Mouse (Mus musculus): Measurements from ENCODE around the gene Sdhc. TPM values are rescaled to one million over a fixed set of nuclear protein-coding genes. Genes with fewer than 3 reads are reported as not detected.

Gene Sdhc
- total and polyA plus RNA-seq, 3 experiments = 40.5 to 225 (median 158) TPM

DNA sequence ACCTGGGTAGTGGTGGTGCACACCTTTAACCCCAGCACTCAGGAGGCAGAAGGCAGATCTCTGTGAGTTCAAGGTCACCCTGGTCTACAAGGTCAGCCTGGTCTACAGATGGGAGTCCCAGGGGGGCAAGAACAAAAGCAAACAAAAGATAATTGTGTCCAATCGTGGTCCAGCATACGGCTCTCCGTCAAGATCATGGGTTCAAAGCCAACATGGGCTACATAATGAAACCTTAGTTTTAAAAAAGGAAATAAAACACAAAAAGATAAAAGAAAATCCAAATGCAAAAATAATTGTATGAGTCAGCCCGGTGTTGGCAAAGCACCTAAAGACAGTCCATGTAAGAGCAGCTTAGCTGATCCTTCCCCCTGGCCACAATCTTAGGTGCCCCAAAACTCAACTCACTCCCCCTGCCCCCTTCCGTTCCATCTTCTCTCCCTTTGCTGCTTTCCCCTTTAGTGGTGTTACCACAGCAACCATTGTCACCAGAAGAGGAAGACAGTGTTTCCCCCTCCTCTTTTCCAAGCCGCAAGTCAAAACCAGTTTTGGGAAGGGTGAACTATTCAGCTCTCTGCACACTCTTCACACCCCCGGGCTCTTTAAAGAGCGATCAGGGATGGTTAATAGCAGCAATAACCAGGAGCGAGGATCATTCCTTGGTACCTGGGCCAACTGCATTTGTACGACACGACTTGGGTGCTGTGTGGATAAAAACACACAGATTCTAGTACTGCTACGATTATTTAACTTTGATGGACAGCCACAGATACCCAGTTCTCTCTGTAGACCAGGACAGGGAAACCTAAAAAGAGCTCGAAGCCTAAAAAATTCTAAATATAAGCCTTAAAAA is 37.7 kb upstream of the Sdhc start:
- H3K4me1 ChIP-seq (ENCODE audit: insufficient read depth, low read depth, low read length) = no peaks in the 10 kb centered on the region
- H3K27me3 ChIP-seq (ENCODE audit: insufficient read depth, low read length) = peaks cover 23% of the 10 kb centered on the region
- no peak for ATAC-seq (ENCODE audit: extremely low read depth, insufficient number of reproducible peaks, low FRiP score, poor library complexity, severe bottlenecking)

DNA sequence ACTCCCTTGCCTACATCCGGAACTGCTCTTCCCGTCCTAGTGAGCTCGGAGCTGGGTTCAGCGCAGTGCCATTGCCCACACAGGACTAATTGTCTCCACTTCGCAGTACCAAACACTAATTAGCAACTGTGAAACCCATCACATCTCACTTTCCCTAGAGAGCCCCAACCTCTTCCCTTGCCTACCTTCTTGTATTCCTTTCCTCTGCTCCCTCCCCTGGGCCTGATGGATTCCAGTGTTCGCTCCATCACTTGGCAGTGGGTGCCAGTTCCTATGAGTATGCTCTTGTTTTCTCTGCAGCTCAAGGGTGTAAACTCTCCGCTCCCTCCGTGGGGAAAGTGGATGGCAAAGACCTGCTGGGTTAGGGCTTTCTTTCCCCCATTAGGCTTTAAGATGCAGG is 35.3 kb upstream of the Sdhc start:
- Histone ChIP-seq H3K9me3 (replicated peaks) (no peaks in the 10 kb centered on the region), H3K27me3 (ENCODE audit: insufficient read depth, low read length) (peaks cover 19% of the 10 kb centered on the region), H3K4me1 (ENCODE audit: insufficient read depth, low read depth, low read length) (no peaks in the 10 kb centered on the region), H3K36me3 (replicated peaks) (no peaks in the 10 kb centered on the region), H3K4me3 (ENCODE audit: low read depth, low read length) (no peak overlapping the region)
- no peak for DNase-seq (ENCODE audit: low spot score)
- TF ChIP-seq GATA2 (IDR thresholded peaks at IDR 0.05; ENCODE audit: borderline replicate concordance, low read depth, low read length) = no peak
- no peak for TF ChIP-seq POLR2AphosphoS5 (IDR thresholded peaks at IDR 0.05; ENCODE audit: insufficient replicate concordance, low read depth, low read length)
- no peak for TF ChIP-seq TAL1 (conservative IDR thresholded peaks at IDR 0.05; ENCODE audit: low read depth, low read length)
- TF ChIP-seq GATA1 (IDR thresholded peaks at IDR 0.05; ENCODE audit: borderline replicate concordance, low read length) = no peak
- TF ChIP-seq CTCF (IDR thresholded peaks at IDR 0.05; ENCODE audit: low read depth, low read length) = no peak
- no peak for ATAC-seq (ENCODE audit: extremely low read depth, insufficient number of reproducible peaks, low FRiP score, poor library complexity, severe bottlenecking)

More for the DNA sequence above, 37.7 kb upstream of the Sdhc start:
- Histone ChIP-seq H3K9me3 (replicated peaks) (no peaks in the 10 kb centered on the region), H3K36me3 (replicated peaks) (no peaks in the 10 kb centered on the region), H3K4me3 (ENCODE audit: low read depth, low read length) (no peak overlapping the region)
- no peak for DNase-seq (ENCODE audit: low spot score)
- TF ChIP-seq GATA1 (IDR thresholded peaks at IDR 0.05; ENCODE audit: borderline replicate concordance, low read length) (no peak), TAL1 (conservative IDR thresholded peaks at IDR 0.05; ENCODE audit: low read depth, low read length) (no peak), CTCF (IDR thresholded peaks at IDR 0.05; ENCODE audit: low read depth, low read length) (no peak), POLR2AphosphoS5 (IDR thresholded peaks at IDR 0.05; ENCODE audit: insufficient replicate concordance, low read depth, low read length) (no peak), GATA2 (IDR thresholded peaks at IDR 0.05; ENCODE audit: borderline replicate concordance, low read depth, low read length) (no peak)

DNA sequence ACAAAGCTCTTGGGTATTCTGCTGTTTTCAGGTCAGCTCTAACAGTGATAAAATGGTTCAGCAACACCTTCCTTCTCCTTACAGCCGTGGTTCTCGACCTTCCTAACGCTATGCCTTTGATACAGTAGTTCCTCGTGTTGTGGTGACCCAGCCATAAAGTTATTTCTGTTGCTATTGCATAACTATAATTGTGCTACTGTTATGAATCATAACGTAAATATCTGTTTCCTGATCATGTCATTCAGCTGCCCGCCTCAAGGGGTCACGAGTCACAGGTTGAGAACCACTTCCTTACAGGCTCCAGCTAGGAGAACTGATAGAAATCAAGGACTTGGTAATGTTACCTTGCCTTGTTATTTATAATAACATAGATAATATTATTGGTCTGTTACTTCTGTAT is 33.9 kb upstream of the Sdhc start:
- peaks cover 17% of the 10 kb centered on the region; the same call in 1 of the 2 replicates for H3K27me3 ChIP-seq (ENCODE audit: insufficient read depth, low read length)
- no peak for ATAC-seq (ENCODE audit: extremely low read depth, insufficient number of reproducible peaks, low FRiP score, poor library complexity, severe bottlenecking)
- no peak for DNase-seq (ENCODE audit: low spot score)
- TF ChIP-seq GATA1 (IDR thresholded peaks at IDR 0.05; ENCODE audit: borderline replicate concordance, low read length) (no peak), POLR2AphosphoS5 (IDR thresholded peaks at IDR 0.05; ENCODE audit: insufficient replicate concordance, low read depth, low read length) (no peak), CTCF (IDR thresholded peaks at IDR 0.05; ENCODE audit: low read depth, low read length) (no peak), TAL1 (conservative IDR thresholded peaks at IDR 0.05; ENCODE audit: low read depth, low read length) (no peak), GATA2 (IDR thresholded peaks at IDR 0.05; ENCODE audit: borderline replicate concordance, low read depth, low read length) (no peak)
- H3K9me3 ChIP-seq (replicated peaks) = no peaks in the 10 kb centered on the region
- no peaks in the 10 kb centered on the region for H3K36me3 ChIP-seq (replicated peaks)
- no peaks in the 10 kb centered on the region for H3K4me1 ChIP-seq (ENCODE audit: insufficient read depth, low read depth, low read length)
- no peak overlapping the region for H3K4me3 ChIP-seq (ENCODE audit: low read depth, low read length)

DNA sequence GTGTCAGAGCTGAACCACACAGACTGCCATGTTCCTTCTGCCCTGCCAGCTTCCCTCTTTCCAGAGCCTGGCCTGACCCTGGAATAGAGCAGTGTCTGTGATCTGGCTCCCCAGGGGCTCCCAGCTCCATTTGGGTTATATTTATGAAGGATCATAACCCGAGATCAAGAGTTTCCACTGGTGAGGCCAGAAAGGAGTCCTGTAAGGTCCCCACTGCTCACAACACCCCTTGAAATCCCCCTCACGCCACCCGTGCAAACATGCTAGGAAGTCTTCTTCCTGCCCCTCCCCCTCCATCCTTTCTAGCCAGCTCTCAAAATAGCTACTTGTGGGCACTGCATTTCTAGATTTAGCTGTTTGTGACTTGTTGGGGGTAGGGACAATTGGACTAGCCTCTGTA is 33.2 kb upstream of the Sdhc start:
- Histone ChIP-seq H3K27me3 (ENCODE audit: insufficient read depth, low read length) (peaks cover 17% of the 10 kb centered on the region; the same call in 1 of the 2 replicates), H3K4me3 (ENCODE audit: low read depth, low read length) (no peak overlapping the region)

DNA sequence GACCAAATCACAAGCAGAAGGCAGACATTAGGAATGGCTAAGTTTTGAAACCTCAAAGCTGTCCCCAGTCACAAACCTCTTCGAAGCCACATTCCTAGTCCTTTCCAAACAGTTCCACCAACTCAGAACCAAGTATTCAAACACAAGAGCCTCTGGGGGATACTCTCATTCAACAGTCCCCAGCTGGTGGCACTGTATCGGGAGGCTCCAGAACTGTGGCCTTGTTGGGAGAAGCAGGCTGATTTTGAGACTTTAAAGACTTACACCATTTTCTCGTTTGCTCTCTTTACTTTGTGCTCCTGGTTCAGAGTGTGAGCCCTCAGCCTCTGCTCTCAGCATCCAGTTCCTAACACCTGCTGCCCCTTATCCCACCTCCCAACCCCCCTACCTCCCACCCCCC is 32.6 kb upstream of the Sdhc start:
- no peak for ATAC-seq (ENCODE audit: extremely low read depth, insufficient number of reproducible peaks, low FRiP score, poor library complexity, severe bottlenecking)
- DNase-seq (ENCODE audit: low spot score) = no peak
- Histone ChIP-seq H3K27me3 (ENCODE audit: insufficient read depth, low read length) (peaks cover 18% of the 10 kb centered on the region; the same call in 1 of the 2 replicates), H3K36me3 (replicated peaks) (no peaks in the 10 kb centered on the region), H3K9me3 (replicated peaks) (no peaks in the 10 kb centered on the region), H3K4me3 (ENCODE audit: low read depth, low read length) (no peak overlapping the region), H3K4me1 (ENCODE audit: insufficient read depth, low read depth, low read length) (no peaks in the 10 kb centered on the region)
- TF ChIP-seq CTCF (IDR thresholded peaks at IDR 0.05; ENCODE audit: low read depth, low read length) = no peak
- TF ChIP-seq POLR2AphosphoS5 (IDR thresholded peaks at IDR 0.05; ENCODE audit: insufficient replicate concordance, low read depth, low read length) = no peak
- TF ChIP-seq GATA2 (IDR thresholded peaks at IDR 0.05; ENCODE audit: borderline replicate concordance, low read depth, low read length) = no peak
- TF ChIP-seq TAL1 (conservative IDR thresholded peaks at IDR 0.05; ENCODE audit: low read depth, low read length) = no peak
- TF ChIP-seq GATA1 (IDR thresholded peaks at IDR 0.05; ENCODE audit: borderline replicate concordance, low read length) = no peak

More for the DNA sequence above, 33.2 kb upstream of the Sdhc start:
- ATAC-seq (ENCODE audit: extremely low read depth, insufficient number of reproducible peaks, low FRiP score, poor library complexity, severe bottlenecking) = no peak
- no peaks in the 10 kb centered on the region for H3K36me3 ChIP-seq (replicated peaks)
- no peak for DNase-seq (ENCODE audit: low spot score)
- no peaks in the 10 kb centered on the region for H3K4me1 ChIP-seq (ENCODE audit: insufficient read depth, low read depth, low read length)
- H3K9me3 ChIP-seq (replicated peaks) = no peaks in the 10 kb centered on the region
- TF ChIP-seq POLR2AphosphoS5 (IDR thresholded peaks at IDR 0.05; ENCODE audit: insufficient replicate concordance, low read depth, low read length) (no peak), GATA2 (IDR thresholded peaks at IDR 0.05; ENCODE audit: borderline replicate concordance, low read depth, low read length) (no peak), CTCF (IDR thresholded peaks at IDR 0.05; ENCODE audit: low read depth, low read length) (no peak), TAL1 (conservative IDR thresholded peaks at IDR 0.05; ENCODE audit: low read depth, low read length) (no peak), GATA1 (IDR thresholded peaks at IDR 0.05; ENCODE audit: borderline replicate concordance, low read length) (no peak)

DNA sequence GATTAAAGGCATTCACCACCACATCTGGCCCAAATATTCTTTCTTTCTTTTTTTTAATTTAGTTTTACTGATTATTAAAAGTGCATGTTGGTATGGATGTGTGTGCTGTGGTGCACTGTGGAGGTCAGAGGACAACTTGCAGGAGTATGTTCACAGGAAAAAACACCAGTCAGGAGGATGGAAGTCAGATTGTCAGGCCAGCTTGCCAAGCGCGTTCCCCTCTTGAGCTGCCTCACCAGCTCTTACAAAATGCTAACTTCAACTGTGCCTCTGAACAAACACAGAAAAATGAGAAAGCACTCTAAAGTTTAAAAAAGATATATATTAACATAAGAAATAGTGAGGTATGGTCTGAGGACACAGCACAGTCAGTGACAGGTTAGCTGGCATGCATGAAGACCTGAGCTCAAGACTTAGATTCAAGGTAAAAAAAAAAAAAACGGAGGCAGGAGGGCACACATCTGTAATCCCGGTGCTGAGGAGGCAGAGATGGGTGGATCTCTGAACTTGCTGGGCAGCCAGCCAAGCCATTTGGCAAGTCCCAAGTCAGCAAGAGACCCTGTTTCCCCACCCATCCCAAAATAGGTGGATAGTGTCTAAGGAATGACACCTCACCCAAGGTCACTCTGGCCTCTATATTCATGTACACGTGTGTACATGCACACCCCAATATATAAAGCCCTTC is 29.2 kb upstream of the Sdhc start:
- Histone ChIP-seq H3K27me3 (ENCODE audit: insufficient read depth, low read length) (peaks cover 21% of the 10 kb centered on the region), H3K4me3 (ENCODE audit: low read depth, low read length) (no peak overlapping the region), H3K36me3 (replicated peaks) (no peaks in the 10 kb centered on the region), H3K9me3 (replicated peaks) (no peaks in the 10 kb centered on the region), H3K4me1 (ENCODE audit: insufficient read depth, low read depth, low read length) (no peaks in the 10 kb centered on the region)
- TF ChIP-seq POLR2AphosphoS5 (IDR thresholded peaks at IDR 0.05; ENCODE audit: insufficient replicate concordance, low read depth, low read length) = no peak
- TF ChIP-seq CTCF (IDR thresholded peaks at IDR 0.05; ENCODE audit: low read depth, low read length) = no peak
- no peak for TF ChIP-seq GATA2 (IDR thresholded peaks at IDR 0.05; ENCODE audit: borderline replicate concordance, low read depth, low read length)
- TF ChIP-seq TAL1 (conservative IDR thresholded peaks at IDR 0.05; ENCODE audit: low read depth, low read length) = no peak
- TF ChIP-seq GATA1 (IDR thresholded peaks at IDR 0.05; ENCODE audit: borderline replicate concordance, low read length) = no peak
- DNase-seq (ENCODE audit: low spot score) (no peak), ATAC-seq (ENCODE audit: extremely low read depth, insufficient number of reproducible peaks, low FRiP score, poor library complexity, severe bottlenecking) (no peak)

Measured in G1E (cell line).